Mouse (Mus musculus): ENCODE results near the gene 4933434E20Rik. TPM values are rescaled to one million over a fixed set of nuclear protein-coding genes. Genes with fewer than 3 reads are reported as not detected.

4933434E20Rik gene
- 13.2 and 39.5 TPM in 2 replicates for polyA plus RNA-seq (2012; ENCODE audit: low replicate concordance)

DNA sequence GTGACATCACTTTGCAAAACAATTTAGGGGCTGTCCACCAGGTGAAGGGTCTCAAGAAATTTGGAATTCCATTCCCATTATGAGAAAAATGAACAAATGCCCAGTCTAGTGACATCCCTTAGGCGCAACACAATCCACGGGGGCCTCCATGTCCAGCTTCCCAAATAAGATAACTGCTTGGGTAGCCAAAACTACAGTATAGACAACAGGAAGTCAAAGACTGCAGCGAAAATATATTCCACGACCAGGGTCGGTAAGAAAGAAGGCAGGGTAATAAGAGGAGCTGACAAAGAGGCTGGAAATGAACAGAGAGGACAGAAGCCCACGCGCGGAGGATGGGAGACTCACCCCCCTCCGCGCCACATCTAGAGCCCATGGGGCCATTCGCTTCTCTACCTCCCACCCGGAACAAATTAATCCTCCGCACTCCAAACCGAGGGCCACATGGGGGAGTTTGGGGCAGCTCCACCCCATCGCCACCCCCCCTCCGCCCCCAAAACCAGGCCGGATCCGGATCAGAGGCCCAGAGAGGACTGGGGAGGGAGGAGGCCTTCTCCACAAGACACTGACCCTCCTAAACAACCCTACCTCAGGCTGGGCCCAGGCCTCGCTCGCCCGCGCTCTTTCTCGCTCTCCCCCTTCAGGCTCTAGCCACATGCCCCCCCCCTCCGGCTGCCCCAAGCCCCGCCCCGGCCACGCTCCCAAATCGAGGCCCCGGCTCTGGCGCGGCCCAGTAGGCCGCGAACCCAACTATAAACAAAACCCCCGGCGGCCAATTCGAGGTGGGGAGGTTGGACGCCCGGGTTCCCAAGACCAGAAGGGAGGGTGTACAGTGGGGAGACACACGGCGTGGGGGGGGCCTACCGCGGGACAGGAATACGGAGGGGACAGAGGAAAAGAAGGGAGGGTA is at the start of gene 4933434E20Rik:
4933434E20Rik (plus strand) TSS at position 196 of the 910 bp plus-strand sequence.

DNA sequence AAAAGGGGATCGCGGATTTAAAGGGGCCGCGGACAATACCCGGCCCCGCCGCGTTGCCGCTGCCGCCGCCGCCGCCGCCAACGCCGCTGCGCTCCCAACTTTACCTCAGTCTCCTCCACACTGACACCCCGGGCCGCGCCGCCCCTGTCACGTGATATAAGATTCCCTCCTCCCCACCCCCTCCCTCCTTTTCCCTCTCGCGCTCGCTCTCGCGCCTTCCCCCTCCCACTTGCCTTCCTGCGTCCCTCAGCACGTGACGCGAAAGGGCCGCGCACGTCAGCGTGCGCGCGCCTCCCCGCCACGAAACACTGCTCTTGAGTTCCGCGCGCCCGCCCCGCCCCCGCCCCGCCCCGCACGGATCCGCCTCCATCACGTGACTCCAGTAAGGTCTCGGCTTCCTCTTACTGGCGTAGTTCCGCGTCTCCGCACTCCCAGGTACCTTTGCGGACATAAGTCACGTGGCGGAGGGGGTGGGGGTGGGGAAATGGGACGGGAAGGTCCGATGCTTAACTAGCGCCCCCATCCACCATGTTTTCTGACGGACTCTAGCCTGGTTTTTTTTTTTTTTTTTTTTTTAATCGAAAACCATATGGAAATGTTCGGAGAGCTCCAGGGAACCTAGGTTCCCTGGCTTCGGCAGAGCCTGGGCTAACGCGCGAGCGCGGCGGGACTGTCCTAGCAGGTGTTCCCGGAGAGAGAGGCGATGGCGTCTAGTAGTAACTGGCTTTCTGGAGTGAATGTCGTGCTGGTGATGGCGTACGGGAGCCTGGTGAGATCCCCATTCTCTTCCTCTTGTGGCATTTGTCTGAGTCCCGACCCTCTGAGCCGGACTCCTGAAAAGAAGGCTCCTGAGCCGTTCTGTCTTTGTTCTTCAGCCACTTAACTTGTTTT is 1.2 kb downstream of the 4933434E20Rik start, which contains the start of gene Ubap2l:
Ubap2l (minus strand) TSS at position 278 of the 891 bp plus-strand sequence.

DNA sequence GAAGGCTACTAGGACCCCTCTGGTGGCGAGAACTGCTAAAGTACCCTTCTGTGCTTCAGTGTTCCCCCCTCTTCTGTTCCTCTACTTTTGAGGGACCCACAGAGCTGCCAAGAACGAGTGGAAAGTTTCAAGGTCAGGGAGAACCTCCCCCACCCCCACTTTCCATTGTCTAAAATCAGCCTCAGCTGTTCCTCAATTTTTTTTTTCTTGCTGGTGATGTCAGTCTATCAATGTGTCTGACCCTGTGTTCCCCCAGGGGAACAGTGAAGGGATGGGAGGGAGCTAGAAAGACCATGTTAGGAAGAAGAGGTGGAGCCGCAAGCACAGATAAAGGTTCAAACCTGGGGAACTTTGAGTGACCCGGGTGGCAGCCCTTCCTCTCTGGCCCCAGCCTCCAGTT is 20.9 kb downstream of the 4933434E20Rik start, which contains the start of gene Tpm3:
Tpm3 (plus strand) TSS at position 356 of the 400 bp plus-strand sequence.

DNA sequence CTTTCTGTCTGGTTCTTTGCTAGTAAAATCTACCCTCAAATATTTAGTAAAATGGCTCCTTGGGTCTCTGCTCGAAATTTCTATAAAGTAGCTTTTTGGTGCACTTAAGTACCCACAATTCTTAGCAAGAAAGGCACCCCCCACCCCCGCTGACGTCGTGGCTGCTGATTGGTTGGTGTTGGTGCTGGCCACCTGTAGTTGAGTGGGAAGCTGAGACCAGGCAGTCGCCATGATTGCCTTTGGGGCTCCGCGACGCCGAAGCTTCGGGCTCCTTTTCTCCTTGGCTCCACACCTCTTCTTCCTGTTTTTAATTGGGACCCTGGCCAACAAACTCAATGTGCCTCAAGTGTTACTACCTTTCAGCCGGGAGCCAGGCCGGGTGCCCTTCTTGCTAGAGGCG is 52.5 kb downstream of the 4933434E20Rik start, which contains the start of gene Nup210l:
Nup210l (plus strand) TSS at position 195 of the 400 bp plus-strand sequence.

Other genes starting within 250 kb of the 4933434E20Rik start
- gene She, start 220.3 kb upstream of the 4933434E20Rik start, polyA plus RNA-seq (2012; ENCODE audit: low replicate concordance), result 0.35 and 0.85 TPM in 2 replicates
- gene Il6ra, start 138.4 kb upstream of the 4933434E20Rik start, polyA plus RNA-seq (2012; ENCODE audit: low replicate concordance), result 46.6 and 58.2 TPM in 2 replicates
- gene Atp8b2, start 88.1 kb upstream of the 4933434E20Rik start, polyA plus RNA-seq (2012; ENCODE audit: low replicate concordance), result 17.9 and 25.2 TPM in 2 replicates
- 7.5 and 28.3 TPM in 2 replicates for gene Hax1, start 52.9 kb upstream of the 4933434E20Rik start, polyA plus RNA-seq (2012; ENCODE audit: low replicate concordance)
- gene Ubap2l, start 992 bp downstream of the 4933434E20Rik start, polyA plus RNA-seq (2012; ENCODE audit: low replicate concordance), result 97.5 and 134 TPM in 2 replicates
- 235 and 367 TPM in 2 replicates for gene Tpm3, start 21.0 kb downstream of the 4933434E20Rik start, polyA plus RNA-seq (2012; ENCODE audit: low replicate concordance)
- gene Nup210l, start 52.5 kb downstream of the 4933434E20Rik start, polyA plus RNA-seq (2012; ENCODE audit: low replicate concordance), result 0.02 TPM in 1 of 2 replicates, not detected in the other
- gene Rps27, start 162.0 kb downstream of the 4933434E20Rik start, polyA plus RNA-seq (2012; ENCODE audit: low replicate concordance), result 704 and 1,048 TPM in 2 replicates
- 1.4 and 1.5 TPM in 2 replicates for gene Rab13, start 162.1 kb downstream of the 4933434E20Rik start, polyA plus RNA-seq (2012; ENCODE audit: low replicate concordance)
- gene Jtb, start 180.0 kb downstream of the 4933434E20Rik start, polyA plus RNA-seq (2012; ENCODE audit: low replicate concordance), result 128 and 313 TPM in 2 replicates
- not detected in 2 replicates for gene Creb3l4, start 191.9 kb downstream of the 4933434E20Rik start, polyA plus RNA-seq (2012; ENCODE audit: low replicate concordance)
- gene Slc39a1, start 196.5 kb downstream of the 4933434E20Rik start, polyA plus RNA-seq (2012; ENCODE audit: low replicate concordance), result 18.2 and 18.6 TPM in 2 replicates
- 151 and 168 TPM in 2 replicates for gene Crtc2, start 202.5 kb downstream of the 4933434E20Rik start, polyA plus RNA-seq (2012; ENCODE audit: low replicate concordance)
- 218 and 692 TPM in 2 replicates for gene Dennd4b, start 213.5 kb downstream of the 4933434E20Rik start, polyA plus RNA-seq (2012; ENCODE audit: low replicate concordance)
- gene Gatad2b, start 241.5 kb downstream of the 4933434E20Rik start, polyA plus RNA-seq (2012; ENCODE audit: low replicate concordance), result 5.7 and 10.3 TPM in 2 replicates

All from hematopoietic multipotent progenitor cell, adult 10-12 weeks (in vitro differentiated cells).